Mouse (Mus musculus): ENCODE measurements around the gene Zkscan16. TPM values are rescaled to one million over a fixed set of nuclear protein-coding genes. Genes with fewer than 3 reads are reported as not detected.

Gene Zkscan16
- polyA plus RNA-seq, 1 experiment from 2014 or later, result 0.16 TPM

DNA sequence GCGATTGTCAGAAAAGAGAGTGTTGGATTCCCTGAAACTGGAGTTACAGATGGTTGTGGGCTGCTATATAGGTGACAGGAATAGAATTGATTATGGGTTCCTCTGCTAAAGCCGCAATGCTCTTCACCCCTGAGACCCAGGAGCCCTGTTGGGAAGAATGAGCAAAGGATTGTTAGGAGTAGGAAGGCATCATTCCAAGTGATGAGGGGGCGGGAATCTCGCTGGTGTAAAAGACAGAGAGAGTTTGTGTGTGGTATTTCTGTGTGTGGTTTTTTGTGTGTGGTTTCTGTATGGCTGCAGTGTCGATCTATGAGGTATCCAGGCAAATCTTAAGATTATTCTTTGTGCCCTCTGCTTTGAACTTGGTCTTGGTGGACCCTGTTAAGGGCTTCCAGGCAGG is 1.3 kb downstream of the Zkscan16 start:
- Histone ChIP-seq H3K27ac (replicated peaks in 1 of 2; ENCODE audit: control insufficient read depth in 1 of 2, insufficient read depth in 1 of 2, low read depth in 2 of 2, low read length in 2 of 2) (no peak overlapping the region), H3K4me3 (ENCODE audit: control insufficient read depth in 1 of 2, insufficient read depth in 1 of 2, low read depth in 1 of 2, low read length in 2 of 2) (no peak overlapping the region), H3K27me3 (ENCODE audit: control insufficient read depth, insufficient read depth, low read length) (peaks cover 11% of the 10 kb centered on the region; the same call in 1 of the 2 replicates), H3K36me3 (ENCODE audit: control insufficient read depth, insufficient read depth, low read length) (no peaks in the 10 kb centered on the region), H3K4me2 (ENCODE audit: low read length) (no peak overlapping the region), H3K9ac (ENCODE audit: low read length) (no peak overlapping the region), H3K4me1 (ENCODE audit: control insufficient read depth in 2 of 2, insufficient read depth in 2 of 2, low read length in 2 of 2) (peaks cover 0 to 3% of the 10 kb centered on the region in 2 experiments; a peak in 1 of 4 replicates), H3K9me3 (ENCODE audit: control insufficient read depth, low read length) (no peaks in the 10 kb centered on the region)
- no peak for ATAC-seq (ENCODE audit: insufficient number of reproducible peaks, insufficient read depth, low FRiP score, low read depth)
- 69% methylated on average over 5 of the region's 5 CpGs for WGBS

DNA sequence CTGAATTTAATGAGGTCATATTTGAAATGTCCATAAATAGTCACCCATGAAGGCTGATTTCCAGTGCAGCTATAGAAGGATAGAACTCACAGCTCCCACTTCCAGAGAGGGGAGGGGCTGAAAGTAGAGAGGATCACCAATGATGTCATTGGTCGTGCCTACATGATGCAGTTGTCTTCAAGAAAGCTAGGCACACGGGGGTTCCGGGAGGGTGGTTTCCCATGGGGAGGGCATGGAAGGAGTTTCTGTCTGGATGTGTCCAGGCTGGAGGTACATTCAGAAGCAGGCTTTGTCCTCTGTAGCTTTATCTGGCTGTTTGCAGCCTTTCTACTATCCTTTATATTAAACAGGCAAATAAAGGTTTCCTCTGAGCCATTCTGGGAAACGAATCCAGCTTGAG is 5.0 kb downstream of the Zkscan16 start:
- no peaks in the 10 kb centered on the region for H3K36me3 ChIP-seq (ENCODE audit: control insufficient read depth, insufficient read depth, low read length)
- no peak overlapping the region for H3K27ac ChIP-seq (replicated peaks in 1 of 2; ENCODE audit: control insufficient read depth in 1 of 2, insufficient read depth in 1 of 2, low read depth in 2 of 2, low read length in 2 of 2)
- H3K9me3 ChIP-seq (ENCODE audit: control insufficient read depth, low read length), result no peaks in the 10 kb centered on the region
- H3K9ac ChIP-seq (ENCODE audit: low read length), result no peak overlapping the region
- no peak overlapping the region for H3K4me2 ChIP-seq (ENCODE audit: low read length)
- no peak overlapping the region for H3K4me3 ChIP-seq (ENCODE audit: control insufficient read depth in 1 of 2, insufficient read depth in 1 of 2, low read depth in 1 of 2, low read length in 2 of 2)
- 77% methylated on average over 4 of the region's 4 CpGs for WGBS
- H3K27me3 ChIP-seq (ENCODE audit: control insufficient read depth, insufficient read depth, low read length), result peaks cover 11% of the 10 kb centered on the region; the same call in 1 of the 2 replicates
- 0 out of 4 replicates have a peak, but pooled peaks cover 0 to 3% of the 10 kb centered on the region in 2 experiments for H3K4me1 ChIP-seq (ENCODE audit: control insufficient read depth in 2 of 2, insufficient read depth in 2 of 2, low read length in 2 of 2)
- no peak for ATAC-seq (ENCODE audit: insufficient number of reproducible peaks, insufficient read depth, low FRiP score, low read depth)

DNA sequence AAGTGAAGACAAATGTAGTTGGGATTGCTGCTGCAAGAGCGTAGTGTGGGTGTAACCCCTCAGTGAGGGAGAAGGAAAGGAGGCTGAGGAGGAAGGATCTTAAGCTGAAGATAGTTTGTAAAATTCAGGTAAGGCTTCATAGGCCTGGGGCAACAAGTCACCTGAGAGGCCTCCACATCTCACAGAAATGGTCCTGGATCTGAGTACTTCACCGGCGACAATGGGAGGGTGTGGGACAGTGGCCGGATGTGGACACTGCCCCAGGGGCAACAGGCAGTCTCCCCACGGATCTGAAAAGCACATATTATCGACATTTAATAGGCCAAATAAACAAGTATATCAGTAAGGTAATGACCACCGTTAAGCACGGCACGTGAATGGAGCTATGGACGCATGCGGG is 9.2 kb downstream of the Zkscan16 start:
- H3K9me3 ChIP-seq (ENCODE audit: control insufficient read depth, low read length), result no peaks in the 10 kb centered on the region
- no peak overlapping the region for H3K27ac ChIP-seq (replicated peaks in 1 of 2; ENCODE audit: control insufficient read depth in 1 of 2, insufficient read depth in 1 of 2, low read depth in 2 of 2, low read length in 2 of 2)
- no peak overlapping the region for H3K4me2 ChIP-seq (ENCODE audit: low read length)
- 86% methylated on average over 11 of the region's 11 CpGs for WGBS
- no peaks in the 10 kb centered on the region for H3K4me1 ChIP-seq (ENCODE audit: control insufficient read depth in 2 of 2, insufficient read depth in 2 of 2, low read length in 2 of 2)
- no peak overlapping the region for H3K9ac ChIP-seq (ENCODE audit: low read length)
- no peak for ATAC-seq (ENCODE audit: insufficient number of reproducible peaks, insufficient read depth, low FRiP score, low read depth)
- no peaks in the 10 kb centered on the region for H3K36me3 ChIP-seq (ENCODE audit: control insufficient read depth, insufficient read depth, low read length)
- no peak overlapping the region for H3K4me3 ChIP-seq (ENCODE audit: control insufficient read depth in 1 of 2, insufficient read depth in 1 of 2, low read depth in 1 of 2, low read length in 2 of 2)
- no peaks in the 10 kb centered on the region for H3K27me3 ChIP-seq (ENCODE audit: control insufficient read depth, insufficient read depth, low read length)

DNA sequence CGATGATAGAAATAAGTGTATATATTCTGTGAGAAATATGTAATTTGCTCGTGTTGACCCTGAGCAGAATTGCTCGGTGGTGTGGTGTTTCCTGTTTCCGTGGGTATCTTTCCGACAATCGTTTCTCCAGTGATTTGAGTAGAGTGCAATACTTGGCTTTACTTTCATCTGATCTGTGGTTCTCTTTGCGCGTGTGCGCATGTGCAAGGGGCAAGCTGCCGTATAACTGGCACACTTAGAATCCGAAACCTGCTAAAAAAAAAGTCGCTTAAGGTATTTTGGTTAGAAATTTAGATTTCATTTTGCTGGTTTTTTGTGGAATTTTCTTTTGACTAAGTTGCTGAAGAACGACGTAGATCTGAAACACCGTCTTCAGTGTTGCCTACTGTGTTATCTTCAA is 18.3 kb downstream of the Zkscan16 start:
- Histone ChIP-seq H3K36me3 (ENCODE audit: control insufficient read depth, insufficient read depth, low read length) (no peaks in the 10 kb centered on the region), H3K4me1 (ENCODE audit: control insufficient read depth in 2 of 2, insufficient read depth in 2 of 2, low read length in 2 of 2) (no peaks in the 10 kb centered on the region), H3K9ac (ENCODE audit: low read length) (no peak overlapping the region), H3K9me3 (ENCODE audit: control insufficient read depth, low read length) (no peaks in the 10 kb centered on the region), H3K27me3 (ENCODE audit: control insufficient read depth, insufficient read depth, low read length) (no peaks in the 10 kb centered on the region), H3K4me3 (ENCODE audit: control insufficient read depth in 1 of 2, insufficient read depth in 1 of 2, low read depth in 1 of 2, low read length in 2 of 2) (no peak overlapping the region), H3K4me2 (ENCODE audit: low read length) (no peak overlapping the region), H3K27ac (replicated peaks in 1 of 2; ENCODE audit: control insufficient read depth in 1 of 2, insufficient read depth in 1 of 2, low read depth in 2 of 2, low read length in 2 of 2) (no peak overlapping the region)
- no peak for ATAC-seq (ENCODE audit: insufficient number of reproducible peaks, insufficient read depth, low FRiP score, low read depth)
- WGBS, result 81% methylated on average over 15 of the region's 15 CpGs

DNA sequence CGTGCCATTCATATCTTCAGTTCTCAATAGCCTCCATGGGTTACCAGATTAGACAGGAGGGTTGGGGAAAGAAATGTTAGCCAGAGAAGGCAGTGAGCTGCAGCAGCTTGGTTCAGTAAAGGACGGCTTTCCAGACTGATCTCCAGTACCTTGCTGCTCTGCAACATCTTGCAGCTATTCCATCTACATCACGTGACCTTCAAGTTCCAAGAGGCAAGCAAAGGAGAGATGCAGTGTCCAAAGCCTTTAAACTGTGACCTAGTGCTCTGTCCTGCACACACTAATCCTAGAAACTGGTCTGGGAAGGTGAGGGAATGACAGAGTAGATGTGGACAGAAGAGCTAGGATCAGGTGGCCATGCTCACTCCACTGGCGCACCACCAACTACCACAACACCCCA is 19.8 kb downstream of the Zkscan16 start:
- no peak overlapping the region for H3K4me2 ChIP-seq (ENCODE audit: low read length)
- 79% methylated on average over 4 of the region's 4 CpGs for WGBS
- no peak for ATAC-seq (ENCODE audit: insufficient number of reproducible peaks, insufficient read depth, low FRiP score, low read depth)
- no peaks in the 10 kb centered on the region for H3K4me1 ChIP-seq (ENCODE audit: control insufficient read depth in 2 of 2, insufficient read depth in 2 of 2, low read length in 2 of 2)
- H3K9ac ChIP-seq (ENCODE audit: low read length), result no peak overlapping the region
- H3K27me3 ChIP-seq (ENCODE audit: control insufficient read depth, insufficient read depth, low read length), result no peaks in the 10 kb centered on the region
- H3K4me3 ChIP-seq (ENCODE audit: control insufficient read depth in 1 of 2, insufficient read depth in 1 of 2, low read depth in 1 of 2, low read length in 2 of 2), result no peak overlapping the region
- no peak overlapping the region for H3K27ac ChIP-seq (replicated peaks in 1 of 2; ENCODE audit: control insufficient read depth in 1 of 2, insufficient read depth in 1 of 2, low read depth in 2 of 2, low read length in 2 of 2)
- no peaks in the 10 kb centered on the region for H3K36me3 ChIP-seq (ENCODE audit: control insufficient read depth, insufficient read depth, low read length)
- H3K9me3 ChIP-seq (ENCODE audit: control insufficient read depth, low read length), result no peaks in the 10 kb centered on the region

DNA sequence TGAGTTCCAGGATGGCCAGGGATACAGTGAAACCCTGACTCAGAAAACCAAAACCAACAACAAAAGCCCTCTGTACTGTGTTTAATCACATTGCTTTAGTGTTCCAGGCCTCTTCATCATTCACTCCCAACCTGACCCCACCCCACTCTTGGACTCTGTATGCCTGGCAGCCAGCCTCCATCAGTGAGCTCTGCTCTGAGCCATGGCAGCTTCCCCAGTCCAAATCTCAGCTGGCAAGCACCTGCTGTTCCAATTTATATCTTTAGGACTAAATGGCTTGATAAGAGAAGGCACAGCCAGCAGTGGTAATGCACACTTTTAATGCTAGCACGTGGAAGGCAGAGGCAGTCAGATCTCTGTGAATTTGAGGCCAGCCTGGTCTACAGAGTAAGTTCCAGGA is 21.7 kb downstream of the Zkscan16 start:
- H3K9me3 ChIP-seq (ENCODE audit: control insufficient read depth, low read length), result no peaks in the 10 kb centered on the region
- H3K4me1 ChIP-seq (ENCODE audit: control insufficient read depth in 2 of 2, insufficient read depth in 2 of 2, low read length in 2 of 2), result no peaks in the 10 kb centered on the region
- no peak overlapping the region for H3K27ac ChIP-seq (replicated peaks in 1 of 2; ENCODE audit: control insufficient read depth in 1 of 2, insufficient read depth in 1 of 2, low read depth in 2 of 2, low read length in 2 of 2)
- H3K36me3 ChIP-seq (ENCODE audit: control insufficient read depth, insufficient read depth, low read length), result no peaks in the 10 kb centered on the region
- WGBS, result 67% methylated on average over 1 of the region's 1 CpGs
- no peak overlapping the region for H3K9ac ChIP-seq (ENCODE audit: low read length)
- no peak overlapping the region for H3K4me2 ChIP-seq (ENCODE audit: low read length)
- no peak for ATAC-seq (ENCODE audit: insufficient number of reproducible peaks, insufficient read depth, low FRiP score, low read depth)
- no peaks in the 10 kb centered on the region for H3K27me3 ChIP-seq (ENCODE audit: control insufficient read depth, insufficient read depth, low read length)
- H3K4me3 ChIP-seq (ENCODE audit: control insufficient read depth in 1 of 2, insufficient read depth in 1 of 2, low read depth in 1 of 2, low read length in 2 of 2), result no peak overlapping the region

DNA sequence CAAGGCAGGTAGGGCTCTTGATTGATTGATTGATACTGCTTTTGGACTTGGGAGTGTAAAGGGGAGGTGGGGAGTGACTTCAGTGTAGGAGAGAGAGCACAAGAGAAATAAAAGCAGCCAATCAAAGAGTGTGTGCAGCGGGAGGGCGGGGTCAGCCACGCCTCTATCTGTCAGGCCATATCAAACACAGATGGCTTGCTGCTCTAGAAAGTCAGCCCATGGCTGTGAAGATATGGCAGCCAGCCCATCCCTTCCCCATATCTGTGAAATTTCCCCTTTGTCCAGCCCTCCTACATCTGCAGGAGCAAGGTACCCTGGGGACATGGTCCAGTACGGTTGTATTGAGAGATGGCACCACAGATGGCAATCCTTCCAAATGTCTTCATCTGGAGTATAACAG is 27.2 kb downstream of the Zkscan16 start:
- WGBS, result 88% methylated on average over 4 of the region's 4 CpGs
- Histone ChIP-seq H3K27ac (replicated peaks in 1 of 2; ENCODE audit: control insufficient read depth in 1 of 2, insufficient read depth in 1 of 2, low read depth in 2 of 2, low read length in 2 of 2) (no peak overlapping the region), H3K4me3 (ENCODE audit: control insufficient read depth in 1 of 2, insufficient read depth in 1 of 2, low read depth in 1 of 2, low read length in 2 of 2) (no peak overlapping the region), H3K36me3 (ENCODE audit: control insufficient read depth, insufficient read depth, low read length) (no peaks in the 10 kb centered on the region), H3K4me1 (ENCODE audit: control insufficient read depth in 2 of 2, insufficient read depth in 2 of 2, low read length in 2 of 2) (no peaks in the 10 kb centered on the region), H3K9me3 (ENCODE audit: control insufficient read depth, low read length) (no peaks in the 10 kb centered on the region), H3K27me3 (ENCODE audit: control insufficient read depth, insufficient read depth, low read length) (no peaks in the 10 kb centered on the region), H3K4me2 (ENCODE audit: low read length) (no peak overlapping the region), H3K9ac (ENCODE audit: low read length) (no peak overlapping the region)
- ATAC-seq (ENCODE audit: insufficient number of reproducible peaks, insufficient read depth, low FRiP score, low read depth), result no peak

DNA sequence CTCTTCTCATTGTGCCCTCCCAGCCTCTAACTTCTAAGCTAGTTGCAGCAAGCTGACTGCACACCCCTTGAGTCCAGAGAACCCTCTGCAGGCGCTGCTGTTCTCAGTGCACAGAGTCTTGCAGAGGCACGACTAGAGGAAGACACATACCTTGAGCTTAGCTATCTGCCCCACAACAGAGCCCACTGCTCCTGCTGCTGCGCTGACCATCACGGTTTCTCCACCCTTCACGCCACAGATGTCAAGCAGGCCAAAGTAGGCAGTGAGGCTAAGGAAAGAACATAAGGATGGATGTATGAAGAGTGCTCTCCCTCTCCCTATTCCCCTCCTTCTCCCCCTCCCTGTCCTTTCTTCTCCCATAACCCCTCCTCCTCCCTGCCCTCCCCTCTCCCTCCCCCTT is 32.3 kb downstream of the Zkscan16 start:
- Histone ChIP-seq H3K36me3 (ENCODE audit: control insufficient read depth, insufficient read depth, low read length) (no peaks in the 10 kb centered on the region), H3K4me2 (ENCODE audit: low read length) (no peak overlapping the region), H3K9me3 (ENCODE audit: control insufficient read depth, low read length) (no peaks in the 10 kb centered on the region), H3K9ac (ENCODE audit: low read length) (no peak overlapping the region), H3K27me3 (ENCODE audit: control insufficient read depth, insufficient read depth, low read length) (no peaks in the 10 kb centered on the region), H3K27ac (replicated peaks in 1 of 2; ENCODE audit: control insufficient read depth in 1 of 2, insufficient read depth in 1 of 2, low read depth in 2 of 2, low read length in 2 of 2) (no peak overlapping the region), H3K4me1 (ENCODE audit: control insufficient read depth in 2 of 2, insufficient read depth in 2 of 2, low read length in 2 of 2) (no peaks in the 10 kb centered on the region), H3K4me3 (ENCODE audit: control insufficient read depth in 1 of 2, insufficient read depth in 1 of 2, low read depth in 1 of 2, low read length in 2 of 2) (no peak overlapping the region)
- no peak for ATAC-seq (ENCODE audit: insufficient number of reproducible peaks, insufficient read depth, low FRiP score, low read depth)
- 68% methylated on average over 5 of the region's 5 CpGs for WGBS
